Mouse (Mus musculus): ENCODE results near the gene Col4a4.

The Col4a4 gene

GRCm38 (mm10) chr1:82577915-82578314, 8.7 kb downstream of the Col4a4 start:
- no peak for DNase-seq (ENCODE audit: low read depth)

GRCm38 (mm10) chr1:82577339-82577738, 9.3 kb downstream of the Col4a4 start:
- no peak for DNase-seq (ENCODE audit: low read depth)

- no peak for DNase-seq (ENCODE audit: low read depth)
Measured at GRCm38 (mm10) chr1:82576182-82576581, 10.5 kb downstream of the Col4a4 start.

GRCm38 (mm10) chr1:82575681-82576080, 11.0 kb downstream of the Col4a4 start:
- DNase-seq (ENCODE audit: low read depth) = no peak

- no peak for DNase-seq (ENCODE audit: low read depth)
Measured at GRCm38 (mm10) chr1:82571758-82572157, 14.9 kb downstream of the Col4a4 start.

GRCm38 (mm10) chr1:82569405-82569804, 17.2 kb downstream of the Col4a4 start:
- DNase-seq (ENCODE audit: low read depth) = no peak

- DNase-seq (ENCODE audit: low read depth) = no peak
Measured at GRCm38 (mm10) chr1:82560223-82560622, 26.4 kb downstream of the Col4a4 start.

GRCm38 (mm10) chr1:82554889-82555288, 31.8 kb downstream of the Col4a4 start:
- DNase-seq (ENCODE audit: low read depth) = no peak

GRCm38 (mm10) chr1:82554443-82554850, 32.2 kb downstream of the Col4a4 start:
- no peak for DNase-seq (ENCODE audit: low read depth)

- no peak for DNase-seq (ENCODE audit: low read depth)
Measured at GRCm38 (mm10) chr1:82545199-82545960, 41.3 kb downstream of the Col4a4 start.

GRCm38 (mm10) chr1:82544419-82545185, 42.0 kb downstream of the Col4a4 start:
- no peak for DNase-seq (ENCODE audit: low read depth)

GRCm38 (mm10) chr1:82543934-82544333, 42.7 kb downstream of the Col4a4 start:
- no peak for DNase-seq (ENCODE audit: low read depth)

GRCm38 (mm10) chr1:82540056-82540455, 46.6 kb downstream of the Col4a4 start:
- no peak for DNase-seq (ENCODE audit: low read depth)

GRCm38 (mm10) chr1:82537848-82538247, 48.8 kb downstream of the Col4a4 start:
- DNase-seq (ENCODE audit: low read depth) = no peak

- no peak for DNase-seq (ENCODE audit: low read depth)
Measured at GRCm38 (mm10) chr1:82536515-82537174, 50.0 kb downstream of the Col4a4 start.

GRCm38 (mm10) chr1:82527931-82528330, 58.7 kb downstream of the Col4a4 start:
- no peak for DNase-seq (ENCODE audit: low read depth)

GRCm38 (mm10) chr1:82491954-82492353, 94.7 kb downstream of the Col4a4 start:
- DNase-seq (ENCODE audit: low read depth) = no peak

- DNase-seq (ENCODE audit: low read depth) = no peak
Measured at GRCm38 (mm10) chr1:82486371-82486770, 100.3 kb downstream of the Col4a4 start.

- no peak for DNase-seq (ENCODE audit: low read depth)
Measured at GRCm38 (mm10) chr1:82482371-82482770, 104.3 kb downstream of the Col4a4 start.

GRCm38 (mm10) chr1:82479696-82480487, 106.8 kb downstream of the Col4a4 start:
- no peak for DNase-seq (ENCODE audit: low read depth)

- peak; percentile 72 for DNase-seq (ENCODE audit: low read depth)
Measured at GRCm38 (mm10) chr1:82476746-82477145, 109.9 kb downstream of the Col4a4 start.

- DNase-seq (ENCODE audit: low read depth) = peak; percentile 59
Measured at GRCm38 (mm10) chr1:82476256-82476655, 110.4 kb downstream of the Col4a4 start.

Measured in fibroblast of lung, adult 2 months (primary cell).